Mouse (Mus musculus) embryonic facial prominence, embryonic 11.5 days (tissue): ENCODE data around the gene Tnfsf13. TPM values are rescaled to one million over a fixed set of nuclear protein-coding genes. Genes with fewer than 3 reads are reported as not detected.

Experiments
- ATAC-seq: fragments of 200-750 bp; cut with Nextera tagmentation; replicated peaks from 2 replicates; pipeline ENCODE4 v1.8.0; 2017; ENCODE audit warnings: low read depth; ENCODE audit not compliant: insufficient number of reproducible peaks, low FRiP score, low TSS enrichment
- DNase-seq: peaks from one replicate; pipeline ENCODE4 v3.0.0-alpha.2; 2015; ENCODE audit warnings: low spot score
- H3K27ac ChIP-seq: fragments of 300-500 bp; sonication (generic); replicated peaks from 2 replicates; pipeline ENCODE4 v1.5.1; 2014; ENCODE audit warnings: mild to moderate bottlenecking, low read depth, low read length, control low read depth
- H3K27me3 ChIP-seq: fragments of 300-500 bp; sonication (generic); 2 replicates; pipeline ENCODE4 v1.6.1; 2014; ENCODE audit warnings: mild to moderate bottlenecking, low read length, moderate library complexity, mixed read lengths; ENCODE audit not compliant: control insufficient read depth, insufficient read depth
- H3K36me3 ChIP-seq: fragments of 300-500 bp; sonication (generic); replicated peaks from 2 replicates; pipeline ENCODE4 v1.6.1; 2014; ENCODE audit warnings: low read depth, mild to moderate bottlenecking, low read length, moderate library complexity, mixed read lengths; ENCODE audit not compliant: control insufficient read depth, insufficient read depth
- H3K4me1 ChIP-seq: fragments of 300-500 bp; sonication (generic); 2 replicates; pipeline ENCODE4 v1.6.1; 2014; ENCODE audit warnings: low read length, mixed read lengths; ENCODE audit not compliant: control insufficient read depth, insufficient read depth
- H3K4me2 ChIP-seq: fragments of 300-500 bp; sonication (generic); 2 replicates; pipeline ENCODE4 v1.6.1; 2014; ENCODE audit warnings: low read depth, mild to moderate bottlenecking, control low read depth, low read length, moderate library complexity
- H3K4me3 ChIP-seq: fragments of 300-500 bp; sonication (generic); 2 replicates; pipeline ENCODE4 v1.5.1; 2014; ENCODE audit warnings: low read depth, low read length, control low read depth
- H3K9ac ChIP-seq: fragments of 300-500 bp; sonication (generic); replicated peaks from 2 replicates; pipeline ENCODE4 v1.6.1; 2014; ENCODE audit warnings: mild to moderate bottlenecking, control low read depth, low read length
- H3K9me3 ChIP-seq: fragments of 300-500 bp; sonication (generic); replicated peaks from 2 replicates; pipeline ENCODE4 v1.6.1; 2016; ENCODE audit warnings: mild to moderate bottlenecking, low read length, inconsistent platforms, mixed read lengths; ENCODE audit not compliant: control insufficient read depth
- WGBS: fragments of 180-500 bp; shearing (Covaris S2); extraction: QIAGEN DNeasy Blood & Tissue Kit; methylation state at CpG from one replicate; pipeline ENCODE4 v1.1.7; 2014; 5-methylcytosine and 5-hydroxymethylcytosine counted together
- microRNA counts: library from miRNA; unstranded; fragments of <30 nt; microRNA quantifications from one replicate; lab custom pipeline; 2016
- microRNA-seq: library from miRNA; unstranded; fragments of <30 nt; microRNA quantifications from one replicate; pipeline ENCODE4, GENCODE M21; 2016; ENCODE audit warnings: borderline number of aligned reads
- polyA plus RNA-seq: library from polyadenylated mRNA; unstranded; fragments of >200 nt; fragmentation: Nextera tagmentation; extraction: Ambion mirVana; gene quantifications from 2 replicates; pipeline ENCODE4 v1.2.1, GENCODE M21; 2014

The Tnfsf13 gene
- polyA plus RNA-seq, 1 experiment from 2014 or later = 0.42 TPM

GRCm38 (mm10) chr11:69653399-69653798 lies 32.2 kb downstream of the Tnfsf13 start:
- Histone ChIP-seq H3K27me3 (no peaks in the 10 kb centered on the region), H3K36me3 (peaks cover 29% of the 10 kb centered on the region), H3K9me3 (no peaks in the 10 kb centered on the region), H3K4me3 (no peak overlapping the region), H3K4me2 (no peak overlapping the region), H3K27ac (no peak overlapping the region), H3K4me1 (no peaks in the 10 kb centered on the region; the same call in 1 of the 2 replicates), H3K9ac (no peak overlapping the region)
- 70% methylated on average over 5 of the region's 5 CpGs for WGBS
- DNase-seq (no peak), ATAC-seq (no peak)

GRCm38 (mm10) chr11:69645860-69646259 lies 39.7 kb downstream of the Tnfsf13 start:
- WGBS = 92% methylated on average over 5 of the region's 5 CpGs
- Histone ChIP-seq H3K9me3 (no peaks in the 10 kb centered on the region), H3K27ac (no peak overlapping the region), H3K4me2 (no peak overlapping the region), H3K27me3 (no peaks in the 10 kb centered on the region), H3K9ac (no peak overlapping the region), H3K36me3 (peaks cover 38% of the 10 kb centered on the region), H3K4me3 (no peak overlapping the region), H3K4me1 (no peaks in the 10 kb centered on the region)
- no peak for DNase-seq
- no peak for ATAC-seq

GRCm38 (mm10) chr11:69635471-69635870 lies 50.1 kb downstream of the Tnfsf13 start:
- no peak for ATAC-seq
- no peak for DNase-seq
- Histone ChIP-seq H3K27ac (no peak overlapping the region), H3K9me3 (no peaks in the 10 kb centered on the region), H3K4me2 (no peak overlapping the region), H3K36me3 (peaks cover 3% of the 10 kb centered on the region), H3K4me3 (no peak overlapping the region), H3K4me1 (no peaks in the 10 kb centered on the region), H3K27me3 (no peaks in the 10 kb centered on the region), H3K9ac (no peak overlapping the region)
- WGBS = 87% methylated on average over 3 of the region's 3 CpGs

- DNase-seq = no peak
- WGBS = under 1% methylated on average over 37 of the region's 50 CpGs
- Histone ChIP-seq H3K4me3 (peak overlapping the region; percentile 98), H3K27me3 (no peaks in the 10 kb centered on the region), H3K4me2 (peak overlapping the region; percentile 74), H3K27ac (peak overlapping the region; percentile 95), H3K4me1 (no peaks in the 10 kb centered on the region), H3K36me3 (no peaks in the 10 kb centered on the region; the same call in 1 of the 2 replicates), H3K9ac (peak overlapping the region; percentile 97), H3K9me3 (no peaks in the 10 kb centered on the region)
- ATAC-seq = peak; percentile 61
These were observed 52.3 kb downstream of the Tnfsf13 start for GRCm38 (mm10) chr11:69633128-69633866.

MicroRNAs within 50 kb of the gene (microRNA counts, 519-probe panel; counts per million panel counts)
- microRNA mmu-miR-1934 (lab: Ali Mortazavi, UCI) (not detected), microRNA mmu-miR-467f (lab: Ali Mortazavi, UCI) (2,318 counts per million, percentile 18 among the panel's probes with 10 or more counts)

Small RNA genes lying within 50 kb of the gene (microRNA-seq; reads per million reads assigned to microRNA genes)
- gene Mir1934 = 3.8 reads per million
- gene Mir467f = not detected

Other genes starting within 250 kb of the Tnfsf13 start
- gene Dnah2, start 136.7 kb downstream of the Tnfsf13 start, polyA plus RNA-seq = 1.5 and 2.1 TPM in 2 replicates
- gene Efnb3, start 125.6 kb downstream of the Tnfsf13 start, polyA plus RNA-seq = 11.2 and 11.3 TPM in 2 replicates
- 40.2 and 40.9 TPM in 2 replicates for gene Wrap53, start 105.5 kb downstream of the Tnfsf13 start, polyA plus RNA-seq
- 200 and 215 TPM in 2 replicates for gene Trp53, start 105.4 kb downstream of the Tnfsf13 start, polyA plus RNA-seq
- gene Atp1b2, start 79.8 kb downstream of the Tnfsf13 start, polyA plus RNA-seq = 5.2 and 6.0 TPM in 2 replicates
- gene Shbg, start 67.9 kb downstream of the Tnfsf13 start, polyA plus RNA-seq = 0.14 TPM in 1 of 2 replicates, not detected in the other
- 15.0 and 19.4 TPM in 2 replicates for gene Sat2, start 63.8 kb downstream of the Tnfsf13 start, polyA plus RNA-seq
- gene Fxr2, start 52.8 kb downstream of the Tnfsf13 start, polyA plus RNA-seq = 24.3 and 30.9 TPM in 2 replicates
- not detected in 2 replicates for gene Sox15, start 30.5 kb downstream of the Tnfsf13 start, polyA plus RNA-seq
- 25.9 and 28.0 TPM in 2 replicates for gene Mpdu1, start 23.1 kb downstream of the Tnfsf13 start, polyA plus RNA-seq
- gene Cd68, start 19.6 kb downstream of the Tnfsf13 start, polyA plus RNA-seq = 5.5 and 7.6 TPM in 2 replicates
- gene Eif4a1, start 13.4 kb downstream of the Tnfsf13 start, polyA plus RNA-seq = 959 and 1,000 TPM in 2 replicates
- gene Senp3, start 3.7 kb downstream of the Tnfsf13 start, polyA plus RNA-seq = 106 and 108 TPM in 2 replicates
- 3.6 and 4.3 TPM in 2 replicates for gene Tnfsf12, start 10.1 kb upstream of the Tnfsf13 start, polyA plus RNA-seq
- 1.2 and 1.5 TPM in 2 replicates for gene Tnfsfm13, start 10.3 kb upstream of the Tnfsf13 start, polyA plus RNA-seq
- gene Polr2a, start 72.9 kb upstream of the Tnfsf13 start, polyA plus RNA-seq = 51.4 and 56.5 TPM in 2 replicates
- gene Slc35g3, start 76.2 kb upstream of the Tnfsf13 start, polyA plus RNA-seq = 0.18 TPM in 1 of 2 replicates, not detected in the other
- 1.1 and 1.2 TPM in 2 replicates for gene Zbtb4, start 80.1 kb upstream of the Tnfsf13 start, polyA plus RNA-seq
- gene Chrnb1, start 110.2 kb upstream of the Tnfsf13 start, polyA plus RNA-seq = 3.0 and 3.6 TPM in 2 replicates
- 0.92 and 0.97 TPM in 2 replicates for gene Fgf11, start 116.1 kb upstream of the Tnfsf13 start, polyA plus RNA-seq
- gene Tmem102, start 119.8 kb upstream of the Tnfsf13 start, polyA plus RNA-seq = 2.1 and 2.8 TPM in 2 replicates
- gene Gm39566, start 129.5 kb upstream of the Tnfsf13 start, polyA plus RNA-seq = not detected in 2 replicates
- gene Spem2, start 132.7 kb upstream of the Tnfsf13 start, polyA plus RNA-seq = not detected in 2 replicates
- 0.27 TPM in 1 of 2 replicates, not detected in the other for gene Spem1, start 136.4 kb upstream of the Tnfsf13 start, polyA plus RNA-seq
- 8.2 and 9.1 TPM in 2 replicates for gene Nlgn2, start 152.0 kb upstream of the Tnfsf13 start, polyA plus RNA-seq
- 294 and 335 TPM in 2 replicates for gene Tmem256, start 152.7 kb upstream of the Tnfsf13 start, polyA plus RNA-seq
- 90.0 and 102 TPM in 2 replicates for gene Plscr3, start 160.6 kb upstream of the Tnfsf13 start, polyA plus RNA-seq
- 1.1 and 1.9 TPM in 2 replicates for gene Tnk1, start 172.9 kb upstream of the Tnfsf13 start, polyA plus RNA-seq
- gene Tmem95, start 192.2 kb upstream of the Tnfsf13 start, polyA plus RNA-seq = not detected in 2 replicates
- gene Kctd11, start 195.6 kb upstream of the Tnfsf13 start, polyA plus RNA-seq = 3.2 and 3.5 TPM in 2 replicates
- 0.56 and 0.60 TPM in 2 replicates for gene Acap1, start 209.8 kb upstream of the Tnfsf13 start, polyA plus RNA-seq
- 17.6 and 20.7 TPM in 2 replicates for gene 2810408A11Rik, start 215.2 kb upstream of the Tnfsf13 start, polyA plus RNA-seq
- gene Neurl4, start 215.3 kb upstream of the Tnfsf13 start, polyA plus RNA-seq = 11.5 and 13.8 TPM in 2 replicates
- 76.2 and 81.8 TPM in 2 replicates for gene Gps2, start 228.1 kb upstream of the Tnfsf13 start, polyA plus RNA-seq
- 2,030 and 2,067 TPM in 2 replicates for gene Eif5a, start 236.2 kb upstream of the Tnfsf13 start, polyA plus RNA-seq